Mouse (Mus musculus) thymus, postnatal 14 days (tissue): Measurements from ENCODE around the gene Srcin1.

Experiments used
- DNase-seq: peaks from one replicate; pipeline ENCODE4 v3.0.0; 2021

Srcin1 gene

GRCm38 (mm10) chr11:97461307-97461820, 114.6 kb downstream of the Srcin1 start:
- DNase-seq: peak; percentile 57
